Mouse (Mus musculus) layer of hippocampus, adult 9-11 months (tissue): ENCODE measurements around the gene Dnajb5.

Source experiments
- DNase-seq: peaks from one replicate; pipeline ENCODE4 v3.0.0; 2022

The Dnajb5 gene

GRCm38 (mm10) chr4:42949676-42950051, at the start of gene Dnajb5:
Gene Dnajb5, plus strand, starts transcription at chr4:42949814.
- peak; percentile 99 for DNase-seq

DNA sequence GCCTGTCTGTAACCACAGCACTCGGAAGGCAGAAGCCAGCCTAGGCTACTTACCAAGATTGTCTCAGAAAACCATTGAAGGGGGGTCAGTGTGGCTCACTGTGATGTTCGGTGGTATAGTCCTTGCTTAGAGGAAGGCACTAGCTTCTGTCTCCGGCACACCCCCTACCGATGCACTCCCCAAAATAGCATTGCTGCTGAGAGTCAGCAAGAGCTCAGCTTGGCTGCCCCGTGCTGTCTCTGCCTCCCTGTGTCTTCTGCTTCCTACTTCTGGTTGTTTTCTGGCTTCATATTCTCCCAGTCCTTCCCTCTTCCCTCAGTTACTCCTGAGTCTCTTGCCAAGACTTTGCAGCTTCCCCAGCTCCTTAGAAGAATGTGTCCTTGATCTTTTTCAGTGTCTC, 48.7 kb upstream of the Dnajb5 start:
- peak; percentile 53 for DNase-seq

GRCm38 (mm10) chr4:42902174-42902573, 47.4 kb upstream of the Dnajb5 start:
- no peak for DNase-seq

DNA sequence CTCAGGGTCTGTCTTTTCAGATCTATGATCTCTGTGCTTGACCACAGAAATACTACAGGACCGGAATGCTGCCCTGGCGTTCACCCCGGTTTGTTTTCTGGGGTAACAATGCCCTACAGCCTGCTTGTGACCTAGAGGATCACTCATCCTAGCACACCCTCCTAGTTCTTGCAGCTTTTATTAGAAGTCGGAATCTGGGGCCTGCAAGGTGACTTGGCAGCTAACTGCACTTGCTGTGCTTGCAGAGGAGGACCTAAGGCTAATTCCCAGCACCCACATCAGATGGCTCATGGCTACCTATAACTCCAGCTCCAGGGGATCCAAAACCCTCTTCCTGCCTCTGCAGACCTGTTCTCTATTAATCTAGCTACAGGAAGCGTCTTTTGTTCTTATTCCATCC, 46.9 kb upstream of the Dnajb5 start:
- no peak for DNase-seq

DNA sequence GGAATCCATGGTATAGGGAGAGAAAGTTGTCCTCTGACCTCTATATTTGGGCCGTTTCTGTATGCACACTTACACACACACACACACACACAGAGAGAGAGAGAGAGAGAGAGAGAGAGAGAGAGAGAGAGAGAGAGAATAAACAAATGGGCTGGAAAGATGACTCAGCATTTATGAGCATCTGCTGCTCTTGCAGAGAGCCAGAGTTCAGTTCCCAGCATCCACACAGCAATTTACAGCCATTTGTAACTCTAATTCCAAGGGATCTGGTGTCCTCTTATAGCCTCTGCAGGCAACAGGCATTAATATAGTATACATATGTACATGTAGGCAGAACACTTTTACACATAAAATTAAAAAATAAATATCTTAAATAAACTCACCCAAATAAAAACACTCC, 45.7 kb upstream of the Dnajb5 start:
- DNase-seq, result no peak

DNA sequence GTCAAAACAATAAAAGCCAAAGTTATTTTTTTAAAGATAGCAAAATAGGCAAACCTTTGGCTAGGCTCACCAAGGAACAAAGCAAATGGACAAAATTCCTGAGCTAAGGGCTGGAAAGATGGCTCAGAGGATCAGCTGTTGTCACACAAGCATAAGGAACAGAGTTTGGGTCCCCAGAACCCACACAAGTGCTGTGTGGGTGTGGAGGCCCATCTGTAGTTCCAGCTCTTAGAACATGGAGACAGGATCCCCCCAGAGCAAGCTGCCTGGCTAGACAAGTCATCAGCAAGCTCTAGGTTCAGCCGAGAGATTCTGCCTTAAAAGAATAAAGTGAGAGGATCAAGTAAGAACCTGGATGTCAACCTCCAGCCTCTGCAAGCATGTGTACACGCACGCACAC, 45.1 kb upstream of the Dnajb5 start:
- DNase-seq, result peak; percentile 51

DNA sequence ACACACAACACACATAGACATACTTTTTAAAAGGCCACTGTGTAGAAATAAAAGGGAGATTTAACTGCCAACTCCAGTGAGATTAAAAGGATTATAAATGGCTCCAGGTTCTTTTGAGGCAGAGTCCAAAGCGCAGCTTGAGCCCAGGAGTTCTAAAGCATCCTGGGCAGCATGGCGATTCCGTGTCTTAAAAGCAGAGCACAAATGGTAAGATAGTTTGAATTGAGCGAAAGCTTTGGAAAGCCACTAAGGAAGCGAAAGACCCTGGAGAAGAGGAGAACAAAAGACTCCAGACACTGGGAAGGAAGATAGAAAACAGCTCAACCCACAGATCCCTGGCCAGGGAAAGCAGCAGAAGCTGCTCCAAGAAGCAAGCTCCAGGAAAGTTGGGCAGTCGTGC, 44.6 kb upstream of the Dnajb5 start:
- DNase-seq, result no peak

GRCm38 (mm10) chr4:42913391-42913790, 36.2 kb upstream of the Dnajb5 start:
- DNase-seq, result no peak

- no peak for DNase-seq
Observed at GRCm38 (mm10) chr4:42915311-42915710, 34.3 kb upstream of the Dnajb5 start.

DNA sequence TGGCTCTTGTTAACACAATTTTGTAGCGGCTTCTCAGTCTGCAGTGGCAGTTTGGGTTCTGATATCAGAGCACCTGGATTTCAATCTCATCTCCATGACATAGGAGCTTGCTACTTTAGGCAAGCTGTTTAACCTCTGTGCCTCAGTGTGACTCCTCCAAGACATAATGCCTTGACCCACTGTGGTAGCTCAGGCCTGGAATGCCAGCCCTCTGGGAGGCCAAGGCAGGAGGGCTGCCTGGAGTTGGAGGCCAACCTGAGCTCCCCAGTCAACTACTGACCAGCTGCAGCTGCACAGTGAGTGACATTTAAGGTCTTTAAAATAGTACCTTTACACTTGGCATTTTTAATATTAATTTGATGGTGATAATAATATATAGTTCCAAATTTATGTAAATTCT, 33.6 kb upstream of the Dnajb5 start:
- DNase-seq, result no peak

DNA sequence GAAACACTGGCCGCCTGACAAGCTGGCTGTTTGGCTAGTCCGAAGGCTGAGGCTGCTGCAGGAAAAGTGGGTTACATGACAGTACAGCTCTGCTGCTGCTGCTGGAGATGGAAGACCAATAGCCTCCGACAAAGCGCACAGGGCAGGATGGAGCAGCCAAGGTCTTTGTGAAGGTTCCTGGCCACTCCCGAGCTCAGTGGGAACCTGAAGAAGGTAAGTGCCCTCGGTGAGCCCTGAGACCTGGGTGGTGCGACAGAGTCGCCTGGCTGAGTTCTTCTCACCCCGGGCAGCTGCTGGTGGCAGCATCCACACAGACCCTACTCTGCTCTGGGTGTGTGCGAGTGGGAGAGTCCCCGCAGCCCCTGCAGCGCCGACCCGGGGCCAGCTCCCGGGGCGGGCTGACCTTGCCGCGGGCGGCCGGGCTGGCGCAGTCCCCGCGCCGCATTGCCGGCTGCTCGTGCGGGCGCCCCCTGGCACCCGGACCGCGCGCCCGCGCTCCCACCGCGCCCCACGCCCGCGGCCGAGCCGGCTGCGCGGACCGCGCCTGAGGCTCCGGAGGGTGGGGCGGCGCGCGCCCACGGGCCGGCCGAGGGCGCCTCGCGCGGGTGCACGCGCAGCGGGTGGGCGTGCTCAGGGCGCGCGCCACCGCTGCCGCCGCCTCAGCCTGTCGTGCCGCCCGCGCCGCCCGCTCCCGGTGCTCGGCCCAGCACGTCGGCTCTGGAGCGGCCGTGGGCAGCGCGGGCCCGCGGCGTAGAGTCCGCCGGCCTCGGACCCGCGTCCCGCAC, 32.8 kb upstream of the Dnajb5 start, which contains the start of gene Phf24:
Phf24 (plus strand) TSS at position 44 of the 785 bp plus-strand sequence.
- peak; percentile 58 for DNase-seq

GRCm38 (mm10) chr4:42917402-42917774, 32.2 kb upstream of the Dnajb5 start:
- no peak for DNase-seq

GRCm38 (mm10) chr4:42920726-42921125, 28.9 kb upstream of the Dnajb5 start:
- DNase-seq, result no peak

DNA sequence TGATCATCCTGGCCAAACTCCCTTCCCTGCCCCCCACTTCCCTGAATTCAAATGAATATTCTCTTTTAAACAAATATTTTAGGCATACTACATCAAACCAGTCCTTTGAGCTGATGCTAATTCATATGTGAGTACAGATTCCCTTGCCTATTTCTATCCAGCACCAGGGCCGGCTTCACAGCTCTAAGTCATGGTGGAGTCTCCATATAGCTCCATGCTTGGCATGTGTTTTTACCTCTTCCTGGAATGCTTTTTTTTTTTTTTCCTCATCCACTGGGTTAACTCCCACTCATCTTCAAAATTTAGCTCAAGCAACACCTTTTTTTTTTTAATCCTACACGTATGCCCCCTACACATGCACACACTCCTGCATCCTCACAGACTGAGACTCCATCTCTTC, 28.1 kb upstream of the Dnajb5 start:
- DNase-seq, result peak; percentile 40

DNA sequence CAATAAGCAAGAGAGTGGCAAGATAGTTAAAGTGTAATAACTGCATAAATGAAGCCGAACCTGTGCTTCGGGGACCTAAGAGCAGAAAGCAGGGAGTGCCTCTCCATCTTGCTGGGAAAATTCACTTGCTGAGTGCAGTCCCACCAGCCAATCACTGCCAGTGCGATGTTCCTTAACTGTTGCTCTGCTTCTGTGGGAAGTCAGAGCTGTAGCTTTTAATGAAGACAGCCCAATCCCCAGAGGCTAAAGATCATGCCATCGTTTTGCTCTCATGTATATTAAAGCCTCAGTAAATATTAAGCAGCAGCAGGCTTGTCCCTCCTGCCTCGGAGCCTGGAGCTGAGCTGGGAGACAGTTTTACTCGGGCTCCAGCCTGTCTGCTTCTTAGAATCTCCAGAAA, 27.6 kb upstream of the Dnajb5 start:
- no peak for DNase-seq

DNA sequence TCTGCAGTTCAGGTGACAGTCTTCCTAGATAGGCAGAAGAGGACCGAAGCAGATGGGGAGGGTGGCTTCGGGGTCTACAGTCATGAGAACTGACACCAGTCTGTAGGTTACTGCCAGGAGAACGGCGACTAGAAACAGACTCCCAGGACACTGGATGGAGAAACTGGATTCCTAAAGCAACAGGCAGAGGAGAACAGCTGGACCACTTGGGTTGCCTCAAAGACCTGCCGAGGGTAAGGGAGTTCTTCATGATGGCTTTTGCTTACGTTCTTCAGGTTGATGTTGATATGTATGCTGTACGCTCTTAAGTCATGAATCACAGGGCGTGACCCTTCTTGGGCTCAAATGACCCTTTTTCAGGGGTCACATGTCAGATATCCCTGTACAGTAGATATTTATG, 27.2 kb upstream of the Dnajb5 start:
- DNase-seq, result no peak

GRCm38 (mm10) chr4:42924095-42924710, 25.4 kb upstream of the Dnajb5 start:
- no peak for DNase-seq

DNA sequence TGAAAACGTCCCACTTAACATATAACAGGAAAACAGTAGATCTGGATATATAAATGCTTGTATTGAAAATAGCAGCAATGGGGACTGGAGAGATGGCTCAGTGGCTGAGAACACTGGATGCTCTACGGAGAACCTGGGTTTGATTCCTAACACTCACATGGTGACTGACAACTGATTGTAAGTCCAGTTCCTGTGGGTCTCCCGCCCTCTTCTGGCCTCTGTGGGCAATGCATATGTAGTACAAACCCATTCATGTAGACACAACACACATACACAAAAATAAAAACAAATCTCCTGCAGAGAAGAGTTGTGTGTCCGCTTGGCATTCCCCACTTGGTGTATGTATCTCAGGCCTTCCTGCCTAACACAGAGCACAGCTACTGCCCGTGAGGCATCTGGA, 21.4 kb upstream of the Dnajb5 start:
- no peak for DNase-seq

GRCm38 (mm10) chr4:42928952-42929351, 20.7 kb upstream of the Dnajb5 start:
- no peak for DNase-seq

- DNase-seq, result no peak
Observed at GRCm38 (mm10) chr4:42932229-42932969, 17.2 kb upstream of the Dnajb5 start.

DNA sequence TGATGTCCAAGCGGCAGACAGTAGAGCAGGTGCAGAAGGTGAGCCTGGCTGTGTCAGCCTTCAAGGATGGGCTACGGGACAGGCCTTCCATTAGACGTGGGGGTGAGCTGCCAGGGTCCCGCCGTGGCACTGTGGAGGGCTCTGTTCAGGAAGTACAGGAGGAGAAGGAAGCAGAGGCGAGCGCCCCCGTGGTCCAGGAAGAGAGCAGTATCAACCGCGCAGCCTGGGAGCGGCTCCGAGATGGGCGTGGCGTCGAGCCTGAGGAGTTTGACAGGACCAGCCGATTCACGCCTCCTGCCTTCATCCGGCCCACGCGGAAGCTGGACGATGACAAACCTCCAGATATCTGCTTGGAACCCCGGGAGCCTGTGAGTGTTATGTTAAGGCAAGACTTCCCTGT, 16.0 kb upstream of the Dnajb5 start:
- no peak for DNase-seq

GRCm38 (mm10) chr4:42941396-42941795, 8.2 kb upstream of the Dnajb5 start:
- no peak for DNase-seq

- no peak for DNase-seq
Observed at GRCm38 (mm10) chr4:42943341-42943740, 6.3 kb upstream of the Dnajb5 start.

- no peak for DNase-seq
Observed at GRCm38 (mm10) chr4:42944185-42944584, 5.4 kb upstream of the Dnajb5 start.
